Mouse (Mus musculus): ENCODE measurements around the gene Dock2.

The Dock2 gene

DNA sequence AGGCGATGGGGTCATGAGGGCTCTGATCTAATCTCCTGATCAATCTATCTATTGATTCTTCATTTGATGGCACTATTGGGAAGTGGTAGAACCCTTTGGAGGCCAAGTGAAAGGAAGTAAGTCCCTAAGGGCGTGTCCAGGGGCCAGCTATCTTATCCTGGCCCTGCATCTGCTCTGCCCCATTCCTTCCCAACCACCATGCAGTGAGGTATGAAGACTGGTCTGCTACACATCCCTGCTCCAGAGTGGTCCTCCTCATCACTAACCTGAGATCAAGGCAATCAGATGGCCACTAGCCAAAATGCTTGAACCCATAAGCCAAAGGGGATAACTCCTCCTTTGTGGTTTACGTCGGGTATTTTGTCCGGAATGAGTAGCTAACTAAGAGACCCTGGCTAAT is 256.5 kb downstream of the Dock2 start:
- no peak for DNase-seq (ENCODE audit: low spot score)

DNA sequence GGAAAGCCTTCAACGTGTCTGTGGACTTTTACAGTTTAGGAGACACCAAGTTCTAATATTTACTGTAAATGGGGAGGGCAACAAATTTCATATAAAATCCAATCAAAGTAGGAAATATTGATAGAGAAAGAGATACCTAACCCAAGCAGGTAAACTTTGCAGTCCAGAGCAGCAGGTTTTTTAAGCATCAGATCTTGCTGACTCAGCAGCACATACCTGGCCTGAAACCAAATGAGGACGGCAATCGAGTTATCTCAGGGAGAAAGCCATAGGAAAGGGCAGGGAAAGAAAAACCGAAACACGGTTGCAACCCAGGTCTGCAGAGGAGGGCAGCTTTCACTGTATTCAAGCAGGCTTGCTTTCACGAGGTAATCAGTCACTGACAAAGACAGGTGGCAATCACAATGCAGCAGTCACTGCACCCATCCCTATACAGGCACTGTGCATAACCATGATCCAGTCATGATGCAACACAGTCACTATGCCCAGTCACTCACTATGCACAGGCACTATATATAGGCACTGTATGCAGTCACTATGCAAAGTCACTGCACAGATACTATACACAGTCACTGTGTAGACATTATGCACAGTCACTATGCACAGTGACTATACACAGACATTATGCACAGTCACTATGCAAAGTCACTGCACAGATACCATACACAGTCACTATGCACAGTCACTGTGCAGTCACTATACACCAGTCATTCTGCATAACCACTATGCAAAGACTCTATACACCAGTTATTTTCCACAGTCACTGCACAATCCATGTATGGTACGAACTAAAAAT is 258.4 kb downstream of the Dock2 start:
- DNase-seq (ENCODE audit: low spot score): no peak

DNA sequence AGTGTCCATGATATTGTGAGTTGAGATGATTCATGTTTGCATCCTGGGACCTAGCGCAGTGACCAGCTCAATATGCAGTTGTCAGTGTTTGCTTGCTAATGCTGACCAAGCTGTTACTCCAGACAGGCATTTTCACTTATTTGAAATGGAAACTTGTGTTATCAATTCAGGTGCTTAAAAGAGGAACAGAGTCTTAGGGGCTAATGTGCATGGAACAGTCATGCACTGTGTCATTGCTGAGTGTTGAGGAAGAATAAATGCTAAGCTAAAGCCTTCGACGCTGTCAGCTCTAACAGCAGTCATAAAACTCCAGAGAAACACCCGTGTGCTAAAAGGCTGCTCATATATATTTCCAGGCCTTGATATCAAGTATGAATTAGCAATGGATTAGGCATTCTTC is 259.1 kb downstream of the Dock2 start:
- DNase-seq (ENCODE audit: low spot score): no peak

DNA sequence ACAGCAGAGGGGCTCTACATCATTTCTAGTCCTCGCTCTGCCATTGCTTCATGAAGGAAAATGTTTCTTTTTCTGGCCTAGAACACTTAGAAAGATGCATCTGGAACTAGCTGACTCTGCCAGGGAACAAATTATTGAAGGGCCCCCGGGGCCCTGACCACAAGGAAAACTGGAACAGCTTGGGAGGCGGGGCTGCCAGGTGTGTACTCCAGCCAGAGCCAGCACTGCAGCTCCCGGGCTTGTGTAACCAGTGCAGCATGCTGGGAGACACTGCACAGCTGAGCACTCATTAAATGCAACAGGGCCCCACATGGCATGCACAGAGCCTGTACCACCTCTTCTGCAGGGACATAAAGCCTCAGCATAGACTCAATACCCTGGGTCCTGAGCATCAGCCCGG is 265.1 kb downstream of the Dock2 start:
- DNase-seq (ENCODE audit: low spot score): no peak

DNA sequence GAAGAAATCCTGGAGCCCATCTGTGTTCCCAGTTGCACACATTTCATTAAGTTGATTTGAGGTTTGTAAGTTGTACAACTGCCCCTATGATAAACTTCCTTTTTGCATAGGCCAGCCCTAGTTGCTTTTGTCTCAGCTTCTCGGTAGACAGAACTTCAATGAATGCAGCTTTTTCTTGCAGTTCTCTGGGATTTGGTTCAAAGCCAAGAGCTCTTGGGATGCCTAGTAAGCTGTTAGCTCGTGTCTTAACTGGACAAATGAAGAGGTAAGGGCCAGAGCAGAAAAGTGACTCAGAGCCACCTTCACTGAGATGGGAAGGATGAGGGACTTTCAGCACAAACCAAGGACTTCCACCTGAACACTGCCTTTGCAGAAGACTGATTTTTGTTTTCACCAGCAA is 266.7 kb downstream of the Dock2 start:
- no peak for DNase-seq (ENCODE audit: low spot score)

DNA sequence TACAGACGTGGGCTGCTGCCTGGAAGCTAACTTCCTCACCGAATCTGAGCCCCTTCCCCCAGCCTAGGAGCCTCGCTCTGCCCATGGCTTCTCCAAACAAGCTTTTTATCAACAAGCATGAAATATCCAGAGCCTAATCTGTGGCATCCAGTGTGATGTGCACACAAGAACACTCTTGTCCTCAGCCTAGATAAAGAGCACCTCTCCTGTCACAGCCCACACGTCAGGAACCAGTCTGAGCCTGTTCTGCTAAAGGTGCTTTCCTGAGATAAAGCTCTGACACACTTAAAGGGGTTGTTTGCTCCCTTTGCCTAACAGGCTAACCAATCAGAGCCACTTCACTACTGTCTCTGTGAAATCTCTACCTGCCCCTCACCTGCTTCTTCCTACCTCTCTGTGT is 268.4 kb downstream of the Dock2 start:
- no peak for DNase-seq (ENCODE audit: low spot score)

DNA sequence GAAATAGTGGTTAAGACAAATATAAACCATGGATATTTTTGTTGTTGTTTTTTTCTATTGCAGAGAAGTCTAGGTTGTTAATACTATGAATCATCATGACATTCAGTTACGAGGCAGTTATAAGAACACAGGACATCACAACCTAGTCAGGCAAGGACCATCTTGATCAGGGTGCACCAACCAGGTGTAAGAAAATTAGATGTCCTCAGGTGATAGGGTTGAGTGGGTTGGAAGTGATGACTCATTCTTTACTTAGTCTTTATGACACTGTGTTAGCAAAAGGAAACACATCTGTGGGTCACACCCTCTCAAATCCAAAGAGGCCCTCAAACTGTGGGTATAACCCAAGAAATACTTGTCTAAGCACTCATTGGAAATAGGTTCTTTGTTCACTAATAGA is 277.3 kb downstream of the Dock2 start:
- DNase-seq (ENCODE audit: low spot score): no peak

DNA sequence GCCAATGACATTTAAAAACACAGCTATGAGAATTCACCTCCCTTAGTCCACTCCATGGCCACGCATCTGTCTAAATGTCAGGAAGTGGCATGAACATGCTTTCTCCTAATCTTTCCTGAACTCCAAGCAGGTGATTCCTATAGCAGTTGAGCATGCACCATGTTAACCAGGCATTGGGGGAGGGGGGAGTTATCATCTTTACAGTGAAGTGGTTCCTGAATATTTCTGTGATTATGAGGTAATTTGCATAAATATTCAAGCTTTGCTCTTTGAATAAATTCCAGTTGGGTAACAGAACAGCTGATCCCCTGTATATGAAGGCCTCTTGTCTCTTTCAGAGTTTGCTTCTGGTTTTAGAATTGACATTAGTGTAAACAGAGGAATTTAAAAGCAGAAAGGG is 284.0 kb downstream of the Dock2 start:
- no peak for DNase-seq (ENCODE audit: low spot score)

DNA sequence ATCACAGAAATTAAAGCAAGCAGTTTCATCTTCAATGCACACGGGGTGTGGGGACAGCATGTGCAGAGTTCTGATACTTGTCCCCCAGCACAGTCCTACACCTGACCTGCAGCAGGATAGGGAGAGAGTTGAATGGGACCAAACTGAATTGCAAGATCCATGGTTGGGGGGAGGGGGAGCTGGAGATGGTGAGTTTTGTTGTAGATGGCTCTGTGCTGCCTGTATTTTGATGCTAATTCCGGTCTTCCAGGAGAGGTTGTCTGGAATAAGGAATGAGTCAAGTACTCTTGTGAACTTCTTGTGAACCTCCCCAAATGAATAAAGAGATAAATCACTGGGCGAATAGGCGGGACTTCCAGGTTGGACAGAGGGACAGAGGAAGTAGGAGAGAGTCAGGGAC is 289.0 kb downstream of the Dock2 start:
- no peak for DNase-seq (ENCODE audit: low spot score)

DNA sequence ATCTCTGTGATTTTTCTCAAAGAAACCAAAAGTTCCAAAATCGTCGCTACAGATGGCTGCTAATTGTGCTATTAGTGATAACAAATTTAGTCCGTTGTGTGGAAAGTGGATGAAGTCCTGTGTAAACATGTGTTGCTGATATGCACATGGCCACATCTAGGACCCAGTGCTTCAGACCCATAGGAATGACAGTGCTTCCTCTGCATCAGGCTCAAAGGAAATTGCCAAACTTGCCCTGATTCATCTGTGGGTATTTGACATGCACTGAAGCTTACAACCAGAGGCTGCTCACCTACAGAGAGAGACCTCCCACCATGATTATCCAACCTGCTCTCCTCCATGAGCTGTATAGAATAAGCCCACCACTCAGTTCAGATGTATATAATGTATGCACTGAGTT is 290.7 kb downstream of the Dock2 start:
- DNase-seq (ENCODE audit: low spot score): no peak

DNA sequence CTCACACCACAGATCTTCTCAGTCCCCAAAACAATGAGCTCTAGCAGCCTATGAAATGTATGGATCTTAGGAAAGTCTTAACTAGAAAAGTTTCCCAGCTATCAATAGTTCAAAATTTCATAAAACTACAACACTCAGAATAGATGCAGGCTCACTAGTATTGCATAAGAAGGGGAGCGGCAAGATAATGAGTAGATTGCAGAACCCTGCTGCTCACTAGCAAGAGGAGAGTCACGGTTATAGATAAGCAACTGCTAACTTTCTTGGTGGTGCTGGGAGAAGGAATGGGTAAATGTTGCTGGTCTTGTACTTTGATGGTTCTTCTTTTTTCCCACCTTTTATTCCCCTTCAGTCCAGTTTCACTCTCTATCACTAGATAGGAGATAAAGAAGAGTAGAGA is 291.5 kb downstream of the Dock2 start:
- DNase-seq (ENCODE audit: low spot score): no peak

DNA sequence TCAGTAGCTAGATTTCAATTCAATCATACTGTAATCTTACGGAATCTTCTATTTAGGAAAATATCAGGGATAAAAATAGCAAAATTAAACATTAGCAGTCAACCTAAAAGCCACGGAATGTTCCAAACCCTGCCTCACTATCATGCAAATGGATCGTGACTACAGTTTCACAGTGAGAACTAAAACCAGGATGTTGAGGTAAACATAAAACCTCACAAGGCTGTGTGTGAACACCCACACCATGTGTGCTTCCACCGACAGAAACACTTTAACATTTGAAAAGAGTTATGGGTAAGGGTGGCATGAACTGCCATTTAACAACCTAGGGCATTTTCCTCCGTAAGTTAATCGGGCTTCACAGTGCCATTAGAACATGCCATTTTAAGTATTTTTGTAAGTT is 294.1 kb downstream of the Dock2 start:
- DNase-seq (ENCODE audit: low spot score): no peak

DNA sequence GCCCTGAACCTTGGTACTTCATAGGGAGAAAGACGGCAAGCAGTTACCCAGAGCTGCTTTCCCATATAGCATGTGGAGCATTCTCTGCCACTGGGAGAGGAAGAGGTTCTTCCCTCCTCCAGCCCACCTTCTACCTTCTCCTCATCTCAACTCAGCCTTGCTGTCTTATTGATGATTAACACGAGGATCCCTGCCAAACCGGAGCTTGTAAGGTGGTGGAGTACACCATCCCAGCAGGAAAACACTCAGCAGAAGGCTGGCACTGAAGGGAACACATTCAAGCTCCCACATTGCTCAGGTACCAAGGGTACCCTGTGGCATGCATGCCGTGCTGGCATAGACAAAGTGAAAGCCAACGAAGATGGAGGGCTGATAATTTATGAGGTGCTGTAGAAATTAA is 304.4 kb downstream of the Dock2 start:
- no peak for DNase-seq (ENCODE audit: low spot score)

DNA sequence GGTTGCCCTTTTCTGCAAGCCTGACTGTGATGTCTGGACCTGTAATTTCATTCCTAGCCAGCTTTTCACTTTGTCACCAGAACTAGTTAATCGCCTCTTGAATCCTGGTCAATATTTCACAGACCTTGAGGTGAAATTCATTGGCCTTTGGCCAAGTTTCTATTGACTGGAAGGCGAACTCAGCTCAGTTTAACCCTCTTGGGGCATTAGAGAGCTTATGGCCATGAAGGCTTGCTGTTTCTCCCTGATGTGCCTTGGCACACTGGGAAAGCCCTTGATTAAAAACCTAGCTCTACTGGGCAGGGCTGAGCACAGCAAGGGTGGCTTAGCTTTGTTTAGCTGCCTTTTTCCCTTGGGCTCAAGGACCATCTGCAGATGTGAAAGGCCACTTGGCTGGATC is 313.9 kb downstream of the Dock2 start:
- no peak for DNase-seq (ENCODE audit: low spot score)

DNA sequence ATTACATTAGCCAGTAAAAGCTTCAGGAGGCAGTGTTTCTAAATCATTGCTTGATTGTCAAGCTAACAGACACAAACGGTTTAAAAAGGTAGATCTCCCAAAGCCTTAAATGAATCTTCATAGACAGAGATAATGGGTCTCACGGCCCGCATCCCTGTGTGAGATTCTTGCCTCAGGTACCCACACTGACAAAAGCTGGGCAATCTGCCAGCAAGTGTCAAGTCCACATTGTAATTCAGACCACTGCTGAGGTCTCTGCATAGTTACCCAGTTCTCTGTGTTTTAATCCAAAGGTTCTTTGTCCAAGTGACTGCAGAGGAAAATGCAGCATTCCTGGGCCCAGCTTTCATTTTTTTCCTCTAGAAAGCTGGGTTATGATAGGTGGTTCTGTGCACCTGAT is 315.1 kb downstream of the Dock2 start:
- no peak for DNase-seq (ENCODE audit: low spot score)

DNA sequence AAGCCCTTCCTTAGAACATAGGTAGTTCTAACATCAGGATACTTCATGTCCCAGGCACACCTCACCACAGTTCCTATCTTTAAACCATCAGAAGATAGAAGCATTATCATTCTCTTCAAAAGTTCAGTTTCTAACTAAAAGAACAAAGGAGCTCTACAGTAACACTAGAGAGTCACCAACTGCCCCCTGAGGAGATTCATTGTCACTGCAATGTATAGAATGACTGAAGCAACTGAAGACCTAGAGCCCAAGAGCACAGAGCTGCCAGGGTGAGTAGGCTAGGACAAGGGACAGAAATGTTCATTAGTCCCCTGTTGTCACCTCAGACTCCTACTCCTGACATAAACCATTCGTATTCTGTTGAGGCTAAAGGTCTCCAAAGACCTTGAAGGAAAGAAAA is 316.6 kb downstream of the Dock2 start:
- DNase-seq (ENCODE audit: low spot score): no peak

DNA sequence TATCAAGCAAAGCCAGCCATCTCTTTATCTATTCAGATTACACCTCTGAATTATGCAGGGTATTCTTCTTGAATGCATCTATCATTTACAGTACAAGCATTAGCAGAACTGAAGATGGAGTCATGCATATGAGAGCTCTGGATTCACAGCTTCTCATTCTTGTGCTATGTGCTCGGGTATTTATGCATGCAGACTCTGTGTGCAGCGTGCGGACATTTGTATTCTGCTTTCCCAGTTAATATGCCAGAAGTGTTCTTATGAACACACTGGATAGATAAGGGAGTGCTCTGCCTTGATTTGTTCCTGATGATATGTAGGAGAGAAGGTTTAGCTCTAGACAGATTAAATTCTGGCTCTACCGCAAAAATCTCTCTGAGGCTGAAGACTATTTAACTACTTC is 333.7 kb downstream of the Dock2 start:
- DNase-seq (ENCODE audit: low spot score): no peak

DNA sequence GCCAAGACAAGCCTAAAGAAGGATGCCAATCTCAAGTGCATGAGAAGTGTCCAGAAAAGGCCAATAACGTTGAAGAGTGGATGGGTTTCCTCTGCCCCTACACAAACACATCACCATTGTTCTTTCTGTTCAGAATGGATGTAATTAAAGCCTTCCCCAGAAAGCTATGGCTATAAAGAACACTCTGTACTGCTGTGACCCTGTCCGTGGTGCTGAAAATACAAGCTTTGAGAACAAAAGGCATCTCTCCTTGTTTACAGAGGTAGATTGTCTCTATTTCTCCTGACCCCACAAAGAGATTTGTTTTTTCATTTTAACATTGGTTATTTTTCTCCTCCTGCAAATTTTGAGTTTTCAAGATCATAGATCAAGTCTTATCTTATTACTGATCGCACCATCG is 335.8 kb downstream of the Dock2 start:
- DNase-seq (ENCODE audit: low spot score): peak; percentile 3

DNA sequence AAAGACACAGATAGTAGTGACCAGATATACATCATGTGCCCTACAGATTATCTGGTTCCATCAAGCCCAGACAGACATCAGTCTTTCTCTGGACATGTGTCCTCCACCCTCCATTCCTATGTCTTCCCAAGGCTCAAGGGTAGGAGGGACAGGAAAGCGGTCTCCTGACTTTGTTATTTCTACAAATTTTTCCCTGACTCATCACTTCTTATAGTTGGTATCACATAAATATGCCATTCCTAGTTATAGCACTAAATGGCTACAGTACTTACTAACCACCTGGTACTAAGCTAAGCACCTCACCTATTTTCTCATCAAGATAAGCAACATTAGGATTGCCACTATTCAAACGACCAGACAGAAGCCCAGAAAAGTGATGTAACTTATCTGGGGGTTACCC is 345.3 kb downstream of the Dock2 start:
- no peak for DNase-seq (ENCODE audit: low spot score)

DNA sequence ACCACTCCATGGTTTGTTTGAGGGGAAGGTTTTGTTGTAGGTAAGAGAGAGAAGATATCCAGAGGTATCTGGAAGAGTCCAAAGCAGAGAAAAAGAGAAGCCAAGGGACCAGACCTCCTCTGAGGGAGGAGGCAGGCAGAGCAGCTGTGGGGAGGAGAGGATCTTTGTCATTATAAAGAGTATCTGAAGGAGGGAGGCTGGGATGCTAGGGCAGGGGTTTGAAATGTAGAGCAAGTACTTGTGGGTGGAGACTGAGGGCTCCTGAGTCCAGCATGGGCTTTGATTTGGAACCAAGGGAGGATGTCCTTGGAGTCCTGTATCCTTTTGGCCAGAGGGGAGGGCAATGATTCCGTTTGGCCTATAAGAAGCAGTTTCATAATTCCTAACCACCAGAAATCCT is 346.2 kb downstream of the Dock2 start:
- DNase-seq (ENCODE audit: low spot score): no peak

DNA sequence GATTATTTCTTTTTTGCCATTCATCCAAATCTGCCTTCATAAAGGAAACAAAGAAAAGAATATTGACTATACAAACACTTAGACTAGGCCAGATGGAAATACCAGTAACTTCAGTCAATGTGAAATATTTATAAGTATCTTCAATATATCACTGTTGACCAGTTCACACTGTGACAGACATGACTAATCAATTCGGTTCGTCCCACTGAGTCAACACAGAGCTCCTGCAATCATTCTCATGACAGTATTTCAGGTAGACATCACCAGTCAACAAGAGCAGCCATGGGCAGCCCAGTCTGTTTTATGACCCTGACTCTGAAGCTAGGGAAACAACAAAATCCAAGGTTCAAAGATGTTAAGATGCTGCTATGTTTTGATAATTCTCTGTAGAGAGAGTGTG is 351.7 kb downstream of the Dock2 start:
- no peak for DNase-seq (ENCODE audit: low spot score)

DNA sequence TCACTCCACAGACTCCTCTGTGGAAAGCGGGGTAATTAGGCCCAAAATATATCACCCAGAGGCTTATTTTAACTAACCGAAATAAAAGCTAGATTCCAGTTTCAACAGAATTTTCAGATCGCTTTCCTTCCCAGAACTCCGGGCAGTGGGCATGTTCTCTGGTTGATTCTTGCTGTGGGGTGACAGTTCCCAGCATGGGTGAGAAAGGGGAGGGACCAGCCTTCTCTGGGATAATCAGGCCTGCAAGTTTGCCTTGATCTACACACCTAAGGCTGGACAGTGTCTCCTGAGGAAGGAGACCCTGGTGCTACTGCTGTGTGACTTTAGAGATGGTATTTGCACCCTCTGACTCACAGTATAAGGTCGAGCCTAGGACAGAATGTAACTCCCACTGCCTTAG is 352.3 kb downstream of the Dock2 start:
- no peak for DNase-seq (ENCODE audit: low spot score)

DNA sequence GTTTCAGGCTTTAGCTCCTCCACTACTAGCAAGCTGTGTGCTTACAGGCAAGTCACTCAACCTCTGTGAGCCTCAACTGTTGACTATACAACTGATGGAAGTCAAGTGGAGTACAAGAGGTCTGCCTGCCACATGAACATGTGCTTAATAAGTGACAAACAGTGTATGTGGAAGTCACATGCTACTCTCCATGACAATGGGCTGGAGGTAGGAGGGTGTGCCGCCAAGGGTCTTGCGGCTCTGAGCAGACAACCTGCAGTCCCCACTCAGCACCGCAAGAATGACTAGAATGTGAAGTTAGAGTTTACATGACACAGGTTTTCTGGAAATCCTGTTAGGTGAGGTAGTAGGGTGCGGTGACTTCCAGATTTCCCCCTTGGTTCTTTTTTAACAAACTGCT is 352.8 kb downstream of the Dock2 start:
- no peak for DNase-seq (ENCODE audit: low spot score)

DNA sequence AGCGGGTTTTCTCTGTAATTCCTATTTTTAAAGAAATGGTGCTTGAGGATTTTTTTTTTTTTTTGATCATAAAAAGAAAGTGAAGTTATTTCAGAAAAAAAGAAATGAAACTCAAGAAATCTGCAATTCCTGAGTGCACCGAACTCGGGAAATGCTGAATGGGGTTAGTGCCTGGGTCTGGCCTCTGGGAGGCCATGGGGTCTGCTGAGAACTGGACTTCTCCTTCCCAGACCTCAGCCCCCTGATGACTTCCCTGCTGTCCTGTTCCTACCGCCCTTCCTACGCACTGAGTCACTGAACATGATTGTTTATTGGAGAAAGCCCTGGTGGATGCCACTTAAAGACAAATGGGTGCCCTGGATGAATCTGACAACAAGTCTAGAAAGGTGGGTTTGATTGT is 356.5 kb downstream of the Dock2 start:
- no peak for DNase-seq (ENCODE audit: low spot score)

DNA sequence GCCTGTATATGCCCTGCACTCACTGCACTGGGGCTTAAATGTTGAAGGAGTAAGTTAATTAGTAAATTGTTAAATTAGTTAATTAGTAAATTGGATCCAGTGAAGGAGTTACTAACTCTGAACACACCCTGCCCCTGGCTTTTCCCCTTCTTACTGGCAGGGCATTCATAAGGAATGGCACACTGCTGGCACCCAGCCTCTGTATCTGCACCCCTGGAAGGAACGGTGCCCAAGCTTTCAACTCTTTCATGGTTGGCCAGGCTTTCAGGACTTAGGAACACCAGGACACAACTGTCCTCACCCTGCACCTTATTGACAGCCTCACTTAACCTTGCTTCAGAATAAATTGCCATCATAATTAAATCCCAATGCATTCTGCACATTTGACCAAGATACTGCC is 359.1 kb downstream of the Dock2 start:
- DNase-seq (ENCODE audit: low spot score): no peak

Measured in layer of hippocampus, adult 9-10 months (tissue).